Mouse (Mus musculus): ENCODE measurements around the gene Fam171a2. TPM values are rescaled to one million over a fixed set of nuclear protein-coding genes. Genes with fewer than 3 reads are reported as not detected.
"Not testable (repeated sequence)": the region's sequence is repeated elsewhere in the genome, so short reads cannot be mapped to it uniquely, and the experiment has no call there.

The Fam171a2 gene
- polyA plus RNA-seq, 1 experiment from 2014 or later, result 10.6 TPM

DNA sequence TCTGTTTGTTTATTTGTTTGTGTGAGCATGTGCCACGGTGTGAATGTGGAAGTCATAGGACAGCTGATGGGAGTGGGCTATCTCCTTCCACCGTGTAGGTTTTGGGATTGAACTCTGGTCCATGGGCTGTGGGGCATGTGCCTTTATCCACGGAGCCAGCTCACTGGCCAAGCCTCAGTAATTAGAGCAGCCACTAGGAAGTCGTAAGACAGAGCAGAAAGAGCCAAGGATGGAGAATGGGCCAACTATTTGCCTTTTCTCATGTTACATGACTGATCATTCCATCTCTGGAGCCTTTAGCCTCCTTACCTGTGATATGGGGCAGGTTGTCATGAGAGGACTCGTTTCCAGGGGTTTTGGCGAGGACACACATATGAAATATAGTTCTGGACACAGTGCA, 51.2 kb downstream of the Fam171a2 start:
- H3K9ac ChIP-seq (ENCODE audit: low read length), result no peak overlapping the region
- H3K36me3 ChIP-seq (ENCODE audit: control insufficient read depth, insufficient read depth, low read length), result no peaks in the 10 kb centered on the region
- peaks cover 37% of the 10 kb centered on the region for H3K4me1 ChIP-seq (ENCODE audit: control insufficient read depth, insufficient read depth, low read length)
- H3K27ac ChIP-seq (ENCODE audit: low read depth, low read length), result no peak overlapping the region
- no peak for DNase-seq (ENCODE audit: low spot score, missing footprints)
- H3K4me3 ChIP-seq (ENCODE audit: low read depth, low read length), result no peak overlapping the region
- H3K9me3 ChIP-seq (ENCODE audit: control insufficient read depth, low read length), result no peaks in the 10 kb centered on the region
- ATAC-seq (ENCODE audit: low FRiP score), result no peak
- 63% methylated on average over 6 of the region's 6 CpGs for WGBS
- H3K4me2 ChIP-seq, result peak overlapping the region; percentile 74
- H3K27me3 ChIP-seq (ENCODE audit: control insufficient read depth, insufficient read depth, low read length), result peaks cover 23% of the 10 kb centered on the region

DNA sequence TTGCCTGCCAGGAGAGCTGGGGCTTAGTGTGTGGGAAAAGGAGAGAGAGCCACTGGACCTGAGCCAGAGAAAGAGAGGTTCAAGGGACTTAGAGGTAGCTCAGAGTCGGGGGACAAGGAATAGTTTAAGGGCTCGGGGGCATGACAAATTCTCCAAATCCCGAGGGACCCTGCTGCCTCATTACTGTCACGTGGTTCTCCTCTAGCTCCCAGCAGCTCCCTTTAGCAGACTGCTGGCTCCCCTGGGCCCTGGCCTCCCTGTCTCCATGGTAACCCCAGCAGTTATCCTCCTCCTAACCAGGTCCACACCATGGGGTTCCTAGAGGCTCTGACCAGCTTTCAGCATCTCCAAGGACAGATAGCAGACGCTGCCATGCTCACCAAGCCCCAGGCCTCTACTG, 52.2 kb downstream of the Fam171a2 start:
- WGBS, result 0% methylated on average over 5 of the region's 5 CpGs
- Histone ChIP-seq H3K9me3 (ENCODE audit: control insufficient read depth, low read length) (no peaks in the 10 kb centered on the region), H3K4me3 (ENCODE audit: low read depth, low read length) (peak overlapping the region; percentile 59; the same call in 1 of the 2 replicates), H3K27me3 (ENCODE audit: control insufficient read depth, insufficient read depth, low read length) (peaks cover 19% of the 10 kb centered on the region), H3K4me2 (peak overlapping the region; percentile 74), H3K27ac (ENCODE audit: low read depth, low read length) (peak overlapping the region; percentile 49), H3K36me3 (ENCODE audit: control insufficient read depth, insufficient read depth, low read length) (no peaks in the 10 kb centered on the region), H3K9ac (ENCODE audit: low read length) (0 out of 2 replicates have a peak overlapping the region, but pooled peaks have one; percentile 10), H3K4me1 (ENCODE audit: control insufficient read depth, insufficient read depth, low read length) (peaks cover 37% of the 10 kb centered on the region)
- ATAC-seq (ENCODE audit: low FRiP score) (peak; percentile 36; the same call in 1 of the 2 replicates), DNase-seq (ENCODE audit: low spot score, missing footprints) (no peak)

DNA sequence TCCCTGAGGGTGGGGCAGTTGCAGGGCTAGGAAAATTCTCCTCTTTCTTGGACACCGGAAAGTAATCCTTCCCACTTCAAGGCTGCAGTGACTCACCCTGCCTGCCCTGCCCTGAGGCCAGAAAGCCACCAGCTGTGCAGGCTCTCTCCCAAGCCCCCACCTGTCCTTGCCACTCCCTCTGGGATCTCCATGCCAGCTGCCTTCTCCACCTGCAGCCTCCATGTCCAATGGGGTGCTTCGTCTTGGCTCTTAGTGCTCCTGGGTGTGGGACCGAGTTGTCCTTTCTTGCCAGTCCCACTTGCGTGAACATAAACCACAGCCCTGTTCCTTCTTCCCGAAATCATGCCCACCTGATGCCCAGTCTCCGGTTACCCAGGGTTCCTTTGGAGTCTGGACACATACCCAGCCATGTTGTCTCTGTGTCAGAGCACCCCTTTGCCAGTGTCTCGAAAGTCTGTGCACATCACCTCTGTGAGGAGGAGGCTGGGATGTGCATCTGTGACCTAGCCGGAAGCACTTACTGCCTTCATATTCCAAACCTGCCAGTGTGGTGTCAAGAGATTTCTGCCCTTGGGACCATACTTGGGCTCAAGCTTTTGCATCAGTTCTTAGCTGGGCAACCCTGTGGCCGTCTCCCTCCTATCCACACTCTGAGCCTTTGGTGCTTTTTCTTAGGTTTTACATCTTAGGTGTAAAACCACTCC, 52.9 kb downstream of the Fam171a2 start:
- peaks cover 30% of the 10 kb centered on the region for H3K4me1 ChIP-seq (ENCODE audit: control insufficient read depth, insufficient read depth, low read length)

DNA sequence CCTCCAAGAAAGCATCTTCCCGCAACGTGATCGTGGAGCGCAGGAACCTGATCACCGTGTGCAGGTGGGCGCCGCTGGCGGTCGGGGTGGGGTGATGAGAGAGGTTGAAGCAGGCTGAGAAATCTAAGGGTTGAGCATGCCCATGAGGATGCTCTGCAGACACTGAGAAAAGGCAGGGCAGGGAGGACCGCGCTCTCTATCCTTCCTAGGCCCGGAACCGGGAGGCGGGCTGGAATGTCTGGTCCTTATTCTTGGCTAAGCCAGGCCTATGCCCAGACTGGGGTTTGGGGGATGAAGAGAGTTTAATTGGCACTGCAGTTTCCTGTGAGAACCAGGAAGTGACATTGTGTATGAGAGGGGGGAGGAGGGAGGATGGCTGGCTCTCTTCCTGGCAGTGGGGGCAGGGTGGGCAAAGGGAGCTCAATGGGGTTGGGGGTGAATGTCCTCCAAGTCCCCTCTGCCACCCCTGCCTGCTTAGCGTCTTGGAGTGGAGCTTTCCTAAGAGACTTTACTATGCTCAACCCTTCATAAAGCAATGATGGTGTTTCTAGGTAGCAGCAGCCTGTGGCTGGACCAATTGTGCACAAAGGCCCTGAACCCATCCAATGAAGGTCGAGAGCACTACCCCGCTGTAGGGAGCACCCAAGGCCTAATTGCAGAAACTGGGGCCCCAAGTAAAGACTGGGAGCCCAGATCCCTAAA, 53.6 kb downstream of the Fam171a2 start:
- DNase-seq (ENCODE audit: low spot score, missing footprints) (peak; percentile 91), ATAC-seq (ENCODE audit: low FRiP score) (peak; percentile 12)
- H3K9me3 ChIP-seq (ENCODE audit: control insufficient read depth, low read length), result no peaks in the 10 kb centered on the region
- no peaks in the 10 kb centered on the region for H3K36me3 ChIP-seq (ENCODE audit: control insufficient read depth, insufficient read depth, low read length)
- H3K4me3 ChIP-seq (ENCODE audit: low read depth, low read length), result peak overlapping the region; percentile 59
- H3K4me1 ChIP-seq (ENCODE audit: control insufficient read depth, insufficient read depth, low read length), result peaks cover 28% of the 10 kb centered on the region
- peak overlapping the region; percentile 78 for H3K27ac ChIP-seq (ENCODE audit: low read depth, low read length)
- 10% methylated on average over 17 of the region's 17 CpGs for WGBS
- H3K4me2 ChIP-seq, result peak overlapping the region; percentile 74
- H3K9ac ChIP-seq (ENCODE audit: low read length), result peak overlapping the region; percentile 69
- peaks cover 6% of the 10 kb centered on the region for H3K27me3 ChIP-seq (ENCODE audit: control insufficient read depth, insufficient read depth, low read length)

More for the DNA sequence above, 52.9 kb downstream of the Fam171a2 start:
- WGBS, result 87% methylated on average over 9 of the region's 9 CpGs
- no peaks in the 10 kb centered on the region for H3K9me3 ChIP-seq (ENCODE audit: control insufficient read depth, low read length)
- DNase-seq (ENCODE audit: low spot score, missing footprints) (no peak), ATAC-seq (ENCODE audit: low FRiP score) (no peak)
- peak overlapping the region; percentile 40 for H3K27ac ChIP-seq (ENCODE audit: low read depth, low read length)
- H3K9ac ChIP-seq (ENCODE audit: low read length), result peak overlapping the region; percentile 69
- peaks cover 13% of the 10 kb centered on the region for H3K27me3 ChIP-seq (ENCODE audit: control insufficient read depth, insufficient read depth, low read length)
- peak overlapping the region; percentile 74 for H3K4me2 ChIP-seq
- peak overlapping the region; percentile 59 for H3K4me3 ChIP-seq (ENCODE audit: low read depth, low read length)
- no peaks in the 10 kb centered on the region for H3K36me3 ChIP-seq (ENCODE audit: control insufficient read depth, insufficient read depth, low read length)

DNA sequence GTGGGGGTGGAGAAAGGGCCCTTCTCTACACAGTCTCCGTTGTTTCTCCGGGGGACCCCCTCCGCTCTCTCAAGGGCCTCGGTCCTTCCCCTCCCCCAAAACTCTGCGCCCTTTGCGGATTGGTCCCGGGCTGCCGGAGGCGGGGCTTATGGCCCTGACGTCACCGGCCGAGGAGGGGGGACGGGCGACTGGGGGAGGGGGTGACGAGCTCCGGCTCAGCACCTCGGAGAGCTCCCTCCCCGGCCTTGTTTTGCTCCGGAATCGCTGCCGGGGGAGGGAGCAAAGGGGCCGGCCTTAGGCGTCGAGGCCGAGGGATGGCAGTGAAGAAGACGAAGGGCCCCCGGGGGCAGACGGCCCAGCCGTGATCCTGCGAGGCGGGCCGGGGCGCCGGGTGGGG, 54.2 kb downstream of the Fam171a2 start, which contains the start of gene Rundc3a:
Gene Rundc3a, plus strand, starts transcription at position 166 of the 397 bp plus-strand sequence.
- peak; percentile 90 for ATAC-seq (ENCODE audit: low FRiP score)
- Histone ChIP-seq H3K27ac (ENCODE audit: low read depth, low read length) (peak within 1 kb of the TSS; percentile 78), H3K36me3 (ENCODE audit: control insufficient read depth, insufficient read depth, low read length) (no peaks in the 10 kb centered on the region), H3K9me3 (ENCODE audit: control insufficient read depth, low read length) (no peaks in the 10 kb centered on the region), H3K27me3 (ENCODE audit: control insufficient read depth, insufficient read depth, low read length) (no peaks in the 10 kb centered on the region; the same call in 1 of the 2 replicates), H3K4me3 (ENCODE audit: low read depth, low read length) (peak within 1 kb of the TSS; percentile 59), H3K4me2 (peak within 1 kb of the TSS; percentile 74), H3K4me1 (ENCODE audit: control insufficient read depth, insufficient read depth, low read length) (peaks cover 28% of the 10 kb centered on the region), H3K9ac (ENCODE audit: low read length) (peak within 1 kb of the TSS; percentile 69)
- peak; percentile 100 for DNase-seq (ENCODE audit: low spot score, missing footprints)
- WGBS, result 2% methylated on average over 17 of the region's 34 CpGs

DNA sequence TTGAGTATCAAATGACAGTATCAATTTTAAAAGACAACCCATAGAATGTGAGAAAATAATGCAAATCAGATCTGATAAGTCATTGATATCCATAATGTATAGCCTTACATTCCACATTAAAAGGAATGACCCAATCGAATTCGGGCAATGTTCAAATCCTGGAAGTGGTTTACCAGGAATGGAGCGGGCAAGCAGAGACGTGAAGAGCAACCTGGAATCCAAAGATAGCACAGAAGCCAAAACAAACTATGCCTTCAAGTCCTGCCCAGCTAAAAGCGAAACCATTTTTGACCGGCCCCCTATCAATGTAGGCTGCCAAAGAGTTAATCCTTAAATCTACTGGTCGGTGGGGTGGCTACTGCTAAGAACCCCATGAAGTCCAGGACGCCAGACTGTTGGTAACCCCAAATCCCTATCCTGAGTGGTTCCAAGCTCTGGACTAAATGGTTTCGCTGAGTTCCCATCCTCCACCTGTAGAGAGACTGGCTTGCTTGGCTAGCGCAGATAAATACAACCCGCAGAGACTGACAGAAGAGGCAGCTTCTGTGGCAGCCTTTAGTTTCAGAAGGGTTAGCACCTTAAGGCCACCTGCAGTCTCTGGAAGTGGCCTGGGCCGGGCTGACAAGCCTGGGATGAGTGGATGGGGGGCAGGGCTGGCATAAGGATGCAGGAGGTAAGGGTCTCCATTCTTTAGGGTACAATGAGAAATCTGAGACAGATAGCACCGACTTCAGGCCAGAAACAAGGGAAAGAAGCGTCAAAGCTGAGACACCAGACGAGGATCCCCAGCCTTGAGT, 54.8 kb downstream of the Fam171a2 start:
- Histone ChIP-seq H3K27ac (ENCODE audit: low read depth, low read length) (peak overlapping the region; percentile 78), H3K9me3 (ENCODE audit: control insufficient read depth, low read length) (no peaks in the 10 kb centered on the region), H3K4me3 (ENCODE audit: low read depth, low read length) (peak overlapping the region; percentile 59), H3K9ac (ENCODE audit: low read length) (peak overlapping the region; percentile 69), H3K36me3 (ENCODE audit: control insufficient read depth, insufficient read depth, low read length) (no peaks in the 10 kb centered on the region), H3K27me3 (ENCODE audit: control insufficient read depth, insufficient read depth, low read length) (no peaks in the 10 kb centered on the region), H3K4me2 (peak overlapping the region; percentile 74), H3K4me1 (ENCODE audit: control insufficient read depth, insufficient read depth, low read length) (peaks cover 28% of the 10 kb centered on the region)
- DNase-seq (ENCODE audit: low spot score, missing footprints) (no peak), ATAC-seq (ENCODE audit: low FRiP score) (peak; percentile 57)
- WGBS, result 19% methylated on average over 15 of the region's 15 CpGs

DNA sequence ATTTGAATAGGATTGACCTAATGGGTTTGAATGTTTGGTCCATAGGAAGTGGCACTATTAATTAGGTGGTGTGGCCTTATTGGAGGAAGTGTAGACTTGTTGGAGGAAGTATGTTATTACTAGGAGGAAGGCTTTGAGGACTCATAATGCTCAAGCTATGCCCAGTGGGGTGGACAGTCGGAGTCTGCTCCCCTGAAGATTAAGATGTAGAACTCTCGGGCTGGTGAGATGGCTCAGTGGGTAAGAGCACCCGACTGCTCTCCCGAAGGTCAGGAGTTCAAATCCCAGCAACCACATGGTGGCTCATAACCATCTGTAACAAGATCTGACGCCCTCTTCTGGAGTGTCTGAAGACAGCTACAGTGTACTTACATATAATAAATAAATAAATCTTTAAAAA, 58.0 kb downstream of the Fam171a2 start:
- not testable (repeated sequence) for H3K36me3 ChIP-seq (ENCODE audit: control insufficient read depth, insufficient read depth, low read length); H3K27me3 ChIP-seq (ENCODE audit: control insufficient read depth, insufficient read depth, low read length); ATAC-seq (ENCODE audit: low FRiP score); H3K9me3 ChIP-seq (ENCODE audit: control insufficient read depth, low read length); H3K4me2 ChIP-seq; H3K27ac ChIP-seq (ENCODE audit: low read depth, low read length); H3K4me3 ChIP-seq (ENCODE audit: low read depth, low read length); DNase-seq (ENCODE audit: low spot score, missing footprints); H3K9ac ChIP-seq (ENCODE audit: low read length)
- H3K4me1 ChIP-seq (ENCODE audit: control insufficient read depth, insufficient read depth, low read length), result peaks cover 15% of the 10 kb centered on the region
- 88% methylated on average over 4 of the region's 5 CpGs for WGBS
